Mouse (Mus musculus): ENCODE results near the gene Gabrr3.
"Not testable (repeated sequence)": the region's sequence is repeated elsewhere in the genome, so short reads cannot be mapped to it uniquely, and the experiment has no call there.

The Gabrr3 gene

DNA sequence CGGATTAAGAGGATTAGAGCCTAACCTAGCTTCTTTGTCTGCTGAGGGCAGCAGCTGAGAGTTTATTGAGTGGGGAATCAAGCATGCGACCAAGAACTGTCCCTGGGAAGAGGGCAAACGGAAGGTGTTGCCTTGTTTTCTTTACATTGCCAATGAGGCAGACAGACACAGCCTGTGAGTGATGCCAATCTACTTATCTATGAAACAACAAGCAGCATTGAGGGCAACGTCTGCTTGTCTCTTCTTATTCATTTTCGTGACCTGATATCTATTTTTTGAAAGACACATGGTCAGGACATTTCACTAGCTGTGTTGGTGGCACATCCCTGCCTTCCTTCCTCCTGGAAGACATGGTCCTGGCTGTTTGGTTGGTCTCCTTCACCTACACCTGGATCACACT lies at the start of gene Gabrr3:
Gene Gabrr3, plus strand, starts transcription at position 301 of the 400 bp plus-strand sequence.
- in situ Hi-C loops (cut with MseI, MboI), result no loop called here

DNA sequence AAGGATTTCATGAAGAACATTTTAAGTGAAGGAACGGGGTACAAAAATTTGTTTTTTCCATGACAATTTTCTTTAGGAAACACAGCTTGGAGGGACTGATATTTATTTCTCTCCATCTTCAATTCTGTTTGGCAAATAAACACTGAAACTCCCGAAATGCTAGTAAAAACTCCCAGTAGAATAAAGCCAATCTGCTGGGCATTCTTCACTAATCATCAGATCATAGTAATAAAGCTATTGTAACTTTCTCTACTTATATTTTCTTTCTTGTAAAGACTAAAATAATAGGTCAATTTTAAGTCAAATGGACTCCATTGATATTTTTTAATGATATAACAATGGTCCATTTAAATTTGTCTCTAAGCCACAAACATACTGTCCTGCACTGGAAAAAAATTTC lies 43.2 kb upstream of the Gabrr3 start, which contains the start of gene Olfr209:
Gene Olfr209, minus strand, starts transcription at position 101 of the 400 bp plus-strand sequence.
- in situ Hi-C loops (cut with MseI, MboI), result no loop called here

DNA sequence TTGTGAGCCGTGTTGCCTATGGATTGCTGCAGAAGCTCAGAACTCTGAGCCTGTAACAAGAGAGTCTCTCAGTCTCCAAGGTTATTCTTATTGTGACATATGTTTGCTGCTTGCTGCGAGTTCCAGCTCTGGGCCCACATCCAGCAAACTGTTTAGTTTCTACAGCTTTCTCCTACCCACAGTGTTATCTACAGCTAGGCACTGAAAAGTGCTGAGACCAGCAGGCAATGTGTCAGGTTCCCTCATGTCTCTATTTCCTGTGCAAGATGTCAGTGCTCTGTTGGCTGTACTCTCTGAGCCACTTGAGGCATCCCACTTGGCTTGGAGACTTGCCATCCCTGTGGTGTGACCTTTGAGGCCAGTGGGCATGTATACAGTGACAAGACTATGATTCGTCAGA lies 13.8 kb upstream of the Gabrr3 start:
- in situ Hi-C loops (cut with MseI, MboI), result no loop called here

GRCm38 (mm10) chr16:59401102-59401501 lies 6.0 kb upstream of the Gabrr3 start:
- in situ Hi-C loops (cut with MseI, MboI), result no loop called here

DNA sequence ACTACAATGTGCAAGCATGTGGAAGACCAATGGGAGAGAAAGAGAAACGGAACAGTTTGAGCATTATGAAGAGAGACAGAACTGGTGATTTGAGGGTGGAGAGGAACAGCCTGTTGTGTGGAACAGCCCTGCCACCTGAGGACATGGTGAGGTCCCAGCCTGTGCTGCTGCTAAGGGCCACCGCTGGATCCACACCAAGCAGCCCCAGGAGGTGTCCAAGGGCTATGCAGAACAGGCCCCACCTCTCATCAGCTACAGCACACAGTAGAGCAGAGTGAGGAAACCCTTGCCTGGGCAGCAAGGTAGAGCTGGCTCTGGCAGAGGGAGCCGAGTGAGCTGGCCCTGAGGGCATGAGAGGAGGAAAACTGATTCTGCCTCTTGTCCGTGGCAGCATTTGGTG lies 5.1 kb upstream of the Gabrr3 start:
- in situ Hi-C loops (cut with MseI, MboI), result no loop called here

GRCm38 (mm10) chr16:59403684-59404083 lies 3.4 kb upstream of the Gabrr3 start:
- in situ Hi-C loops (cut with MseI, MboI), result no loop called here

- in situ Hi-C loops (cut with MseI, MboI), result no loop called here
Measured at GRCm38 (mm10) chr16:59404798-59405197, 2.3 kb upstream of the Gabrr3 start.

DNA sequence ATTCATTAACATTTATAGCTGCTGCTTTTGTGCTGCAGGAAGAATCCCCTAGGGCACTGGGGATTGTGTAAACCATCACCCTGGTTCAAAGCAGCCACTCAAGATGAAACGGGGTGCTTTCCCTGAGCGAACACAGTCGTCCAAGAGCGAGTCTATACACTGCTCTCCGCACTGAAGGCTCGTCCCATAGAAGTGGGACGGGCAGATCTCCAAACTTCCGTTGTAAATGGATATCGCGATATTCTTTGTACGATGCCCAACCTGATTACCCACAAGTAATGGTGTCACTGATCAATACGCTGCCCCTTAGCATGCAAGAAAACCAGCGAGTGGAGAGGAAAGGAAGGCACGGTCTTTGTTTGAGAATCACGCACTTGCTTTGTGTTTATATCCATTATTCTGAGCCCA lies 2.2 kb downstream of the Gabrr3 start:
- in situ Hi-C loops (cut with MseI, MboI), result no loop called here

DNA sequence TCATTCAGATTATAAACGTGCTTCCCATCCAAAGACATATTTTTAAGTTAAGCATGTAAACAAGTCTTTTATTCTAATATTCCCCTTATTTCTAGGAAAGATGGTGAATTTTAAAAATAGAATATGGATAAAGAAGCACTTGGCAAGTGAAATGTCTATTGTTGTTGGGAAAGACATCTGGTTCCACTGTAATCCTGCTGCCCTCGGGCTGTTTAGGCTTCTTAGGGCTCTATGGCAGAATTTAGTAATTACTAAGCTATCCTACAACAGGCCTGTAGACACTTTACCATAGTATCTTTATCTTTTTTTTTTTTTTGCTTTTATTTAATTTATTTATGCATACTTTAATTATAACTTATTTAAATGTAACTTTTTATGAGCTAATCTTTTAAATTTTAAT lies 2.7 kb downstream of the Gabrr3 start:
- in situ Hi-C loops (cut with MseI, MboI), result no loop called here

DNA sequence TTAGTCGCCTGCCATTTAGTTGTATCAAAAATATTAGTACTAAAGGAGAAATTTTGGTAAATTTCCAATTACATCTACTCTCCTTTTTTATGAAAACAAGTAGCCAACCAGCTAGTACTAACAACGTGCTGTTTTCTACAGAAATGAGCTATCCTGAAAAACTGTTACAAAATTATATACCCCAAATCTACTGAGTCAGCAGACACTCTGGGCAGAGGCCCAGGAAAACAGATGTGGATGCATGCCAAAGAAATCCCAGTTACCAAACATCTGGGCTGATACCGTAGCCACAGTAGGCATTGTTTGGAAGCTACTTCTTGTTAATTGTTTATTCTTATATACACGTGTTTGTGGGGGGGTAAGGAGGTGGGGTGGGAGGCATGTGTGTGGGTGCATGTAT lies 6.3 kb downstream of the Gabrr3 start:
- in situ Hi-C loops (cut with MseI, MboI), result no loop called here

DNA sequence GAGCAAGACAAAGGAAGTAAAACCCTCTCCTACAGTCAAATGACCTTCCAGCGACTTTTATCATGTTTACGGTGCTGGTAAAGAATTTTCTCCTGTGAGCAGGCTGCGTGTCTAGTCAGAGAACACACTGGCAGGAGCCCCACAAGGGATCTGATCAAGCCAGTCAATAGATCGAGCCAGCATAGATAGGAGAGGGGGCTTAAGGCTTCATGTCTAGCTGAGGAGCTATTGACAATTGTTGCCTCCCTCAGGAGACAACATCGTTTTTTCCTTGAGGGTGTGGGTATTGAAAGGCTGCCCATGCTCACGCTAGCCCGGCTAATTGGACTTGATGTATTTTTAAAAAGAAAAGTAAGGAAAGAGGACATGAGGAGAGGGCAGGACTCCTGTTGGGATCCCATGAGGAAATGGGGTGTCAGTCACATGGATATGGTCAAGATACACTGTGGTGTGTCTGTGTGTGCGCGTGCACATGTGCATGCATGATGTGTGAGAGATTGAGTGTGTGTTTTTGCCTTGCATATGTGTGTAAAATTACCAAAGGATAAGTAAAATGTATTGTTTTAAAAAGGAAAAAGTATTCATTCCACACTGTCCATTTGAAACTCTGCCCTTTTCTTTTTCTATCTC lies 13.2 kb downstream of the Gabrr3 start:
- in situ Hi-C loops (cut with MseI, MboI), result loop anchor here (10.0 kb wide), 1 partner anchor 194 kb away; no protein-coding TSS in a partner anchor

DNA sequence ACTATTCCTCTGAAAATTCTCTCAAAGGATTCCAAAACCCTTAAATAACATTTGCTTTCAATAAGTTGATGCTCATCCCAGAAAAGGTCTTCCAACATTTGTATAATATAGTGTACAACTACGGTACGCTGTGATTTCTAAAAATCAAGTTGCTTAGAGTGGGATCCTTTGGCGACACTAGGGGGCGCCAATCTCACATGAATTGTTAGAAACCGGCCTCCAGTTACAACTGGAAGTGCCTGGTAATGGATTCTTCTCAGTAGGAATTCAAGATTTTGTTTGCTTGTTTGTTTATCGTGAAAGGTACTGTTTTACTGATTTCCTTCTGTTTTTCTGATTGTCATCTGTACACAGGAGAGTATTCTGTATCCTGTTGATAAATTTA lies 13.7 kb downstream of the Gabrr3 start:
- in situ Hi-C loops (cut with MseI, MboI), result loop anchor here (10.0 kb wide), 1 partner anchor 194 kb away; no protein-coding TSS in a partner anchor

DNA sequence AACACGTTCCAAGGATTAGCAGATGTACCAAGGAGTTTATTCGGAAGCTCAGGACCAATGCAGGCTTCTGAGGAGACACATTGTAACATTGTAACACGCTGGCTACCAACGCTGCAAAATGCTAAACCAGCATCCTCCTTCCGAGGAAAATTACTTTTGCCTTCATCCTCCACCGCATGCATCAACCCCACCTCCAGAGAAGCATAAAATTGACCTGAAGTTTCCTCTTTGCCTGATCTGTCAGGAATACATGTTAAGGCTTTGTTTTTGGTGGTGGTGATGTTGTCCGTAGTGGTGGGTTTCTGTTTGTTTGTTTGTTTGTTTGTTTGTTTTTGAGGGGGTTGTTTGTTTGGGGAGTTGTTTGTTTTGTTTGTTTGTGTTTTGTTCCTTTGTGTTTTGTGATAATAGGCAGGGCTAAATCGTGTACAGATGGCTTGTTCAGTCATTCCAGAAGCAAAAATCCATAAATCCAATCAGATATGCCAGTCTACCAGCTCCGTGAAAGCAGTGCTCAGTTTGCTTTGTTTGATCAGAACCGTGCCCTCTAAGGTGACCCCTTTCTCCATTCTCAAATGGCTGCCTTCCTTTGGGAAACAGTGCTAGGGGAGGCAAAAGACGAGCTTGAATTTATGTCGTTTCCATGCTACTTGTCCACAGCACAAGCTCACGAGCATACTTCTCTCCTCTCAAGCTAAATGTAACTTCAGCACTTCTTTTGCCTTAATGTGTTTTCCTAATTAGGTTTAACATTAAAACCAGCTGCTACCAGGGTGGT lies 14.6 kb downstream of the Gabrr3 start:
- in situ Hi-C loops (cut with MseI, MboI), result loop anchor here (10.0 kb wide), 1 partner anchor 193 kb away; no protein-coding TSS in a partner anchor

GRCm38 (mm10) chr16:59427960-59428359 lies 20.8 kb downstream of the Gabrr3 start:
- in situ Hi-C loops (cut with MseI, MboI), result loop anchor here (10.0 kb wide), 1 partner anchor 187 kb away; no protein-coding TSS in a partner anchor

- in situ Hi-C loops (cut with MseI, MboI), result no loop called here
Measured at GRCm38 (mm10) chr16:59433181-59433580, 26.0 kb downstream of the Gabrr3 start.

GRCm38 (mm10) chr16:59444880-59445559 lies 37.9 kb downstream of the Gabrr3 start:
- in situ Hi-C loops (cut with MseI, MboI), result no loop called here

DNA sequence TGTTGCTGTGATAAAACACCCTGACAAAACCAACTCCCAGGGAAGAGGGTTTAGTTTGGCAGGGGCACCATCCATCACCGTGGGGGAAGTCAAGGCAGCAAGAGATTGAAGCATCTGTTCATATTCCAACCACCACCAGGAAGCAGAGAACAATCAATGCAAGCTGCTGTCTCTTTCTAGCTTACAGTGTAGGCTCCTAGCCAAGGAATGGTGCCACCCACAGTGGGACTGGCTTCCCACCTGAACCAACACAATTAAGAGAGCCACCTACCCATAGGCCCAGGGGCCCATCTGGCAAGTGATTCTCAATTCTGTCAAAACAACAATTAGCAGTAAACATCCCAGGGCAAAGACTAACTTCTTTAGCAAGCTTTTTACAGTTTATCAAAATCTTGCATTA lies 41.0 kb downstream of the Gabrr3 start:
- in situ Hi-C loops (cut with MseI, MboI), result no loop called here

GRCm38 (mm10) chr16:59449092-59449491 lies 42.0 kb downstream of the Gabrr3 start:
- in situ Hi-C loops (cut with MseI, MboI), result no loop called here

DNA sequence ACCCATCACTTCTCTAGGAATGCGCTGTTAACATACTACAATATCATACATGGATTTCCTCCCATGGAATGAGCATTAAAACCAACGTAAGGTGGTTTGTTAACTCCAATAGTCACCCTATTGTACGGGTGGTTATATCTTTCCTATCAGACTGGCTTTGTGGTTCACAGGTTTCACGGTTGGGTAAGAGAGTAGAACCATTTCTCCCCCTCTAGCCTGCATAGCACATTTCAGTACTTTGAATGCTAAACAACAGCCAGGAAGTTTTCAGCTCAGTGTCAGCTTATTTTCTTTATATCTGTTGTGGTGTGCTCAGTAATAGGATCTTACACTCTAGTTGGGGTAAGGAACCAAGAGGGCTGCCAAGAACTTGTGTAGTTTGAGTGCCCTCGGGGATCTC lies 44.7 kb downstream of the Gabrr3 start:
- in situ Hi-C loops (cut with MseI, MboI), result no loop called here

DNA sequence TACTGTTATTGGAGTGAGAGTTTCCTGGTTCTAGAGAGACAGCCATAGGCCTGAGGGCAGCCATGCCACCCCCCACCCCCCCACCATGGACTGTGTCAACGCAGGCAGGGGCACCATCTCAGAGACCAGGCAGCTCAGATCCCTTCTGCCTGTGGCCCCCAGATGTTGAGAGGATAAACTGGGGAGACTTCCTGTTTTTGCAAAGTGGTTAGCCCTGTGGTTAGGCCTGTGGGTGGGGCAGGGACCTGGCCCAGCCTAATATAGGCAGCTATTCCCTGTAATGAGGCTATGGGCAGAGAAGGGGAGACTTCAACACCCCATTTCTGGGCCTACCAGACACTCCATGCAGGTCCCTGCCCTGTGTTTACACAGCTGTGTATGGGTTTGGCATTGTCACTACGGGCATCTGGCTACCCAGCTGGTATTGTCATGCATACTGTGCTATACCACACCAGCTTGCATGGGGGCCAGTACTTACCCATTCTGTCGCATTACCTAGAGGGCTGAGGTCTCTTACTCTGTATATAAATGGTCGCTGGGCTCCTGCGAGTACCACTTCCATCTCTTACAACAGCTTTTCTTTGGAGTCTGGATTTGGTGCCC lies 52.2 kb downstream of the Gabrr3 start:
- in situ Hi-C loops (cut with MseI, MboI), result not testable (repeated sequence)

- in situ Hi-C loops (cut with MseI, MboI), result no loop called here
Measured at GRCm38 (mm10) chr16:59463567-59463966, 56.4 kb downstream of the Gabrr3 start.

DNA sequence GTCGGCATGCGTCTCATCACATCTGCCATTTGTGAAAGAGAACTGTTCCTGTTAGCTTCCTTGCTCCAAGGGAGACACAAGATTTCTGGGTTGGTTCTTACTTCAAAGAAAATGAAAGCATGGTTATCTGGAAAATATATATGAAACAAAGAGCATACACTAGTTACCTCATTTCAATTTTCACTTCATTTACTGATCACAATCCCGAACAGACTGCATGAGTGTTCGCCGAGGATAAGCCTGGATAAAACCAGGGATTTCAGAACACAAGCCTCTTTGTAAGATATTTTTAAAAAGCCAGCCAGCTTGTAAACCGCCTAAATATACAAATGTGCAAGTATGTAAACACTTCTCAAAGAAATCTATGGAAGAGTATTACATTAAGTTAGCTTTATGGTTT lies 56.8 kb downstream of the Gabrr3 start:
- in situ Hi-C loops (cut with MseI, MboI), result no loop called here
